Mouse (Mus musculus) embryonic facial prominence, embryonic 13.5 days (tissue): ENCODE data around the gene 4930519G04Rik. TPM values are rescaled to one million over a fixed set of nuclear protein-coding genes. Genes with fewer than 3 reads are reported as not detected.

Experiments
- microRNA-seq: library from miRNA; unstranded; fragments of <30 nt; microRNA quantifications from one replicate; pipeline ENCODE4, GENCODE M21; 2016
- polyA plus RNA-seq: library from polyadenylated mRNA; unstranded; fragments of >200 nt; fragmentation: Nextera tagmentation; extraction: Ambion mirVana; gene quantifications from 2 replicates; pipeline ENCODE4 v1.2.1, GENCODE M21; 2015

The 4930519G04Rik gene
- polyA plus RNA-seq, 1 experiment from 2014 or later, result 0.45 TPM

Small RNA genes lying within 50 kb of the gene (microRNA-seq; reads per million reads assigned to microRNA genes)
- 6.3 reads per million, percentile 21 among the genes with 10 or more reads in this experiment for gene Mir6240

Other genes starting within 250 kb of the 4930519G04Rik start
- 10.8 and 13.9 TPM in 2 replicates for gene Trpv4, start 195.2 kb upstream of the 4930519G04Rik start, polyA plus RNA-seq
- gene Gltp, start 162.7 kb upstream of the 4930519G04Rik start, polyA plus RNA-seq, result 88.4 and 94.6 TPM in 2 replicates
- 19.6 and 19.8 TPM in 2 replicates for gene Tchp, start 145.9 kb upstream of the 4930519G04Rik start, polyA plus RNA-seq
- gene Ankrd13a, start 79.0 kb upstream of the 4930519G04Rik start, polyA plus RNA-seq, result 45.9 and 47.0 TPM in 2 replicates
- gene Git2, start 78.1 kb upstream of the 4930519G04Rik start, polyA plus RNA-seq, result 49.6 and 49.8 TPM in 2 replicates
- gene 1500011B03Rik, start 30.2 kb upstream of the 4930519G04Rik start, polyA plus RNA-seq, result 103 TPM in 2 replicates
- gene Gm9936, start 5.0 kb downstream of the 4930519G04Rik start, polyA plus RNA-seq, result 0.51 and 0.56 TPM in 2 replicates
- gene Oasl2, start 43.3 kb downstream of the 4930519G04Rik start, polyA plus RNA-seq, result 3.0 and 4.0 TPM in 2 replicates
- gene Oasl1, start 69.6 kb downstream of the 4930519G04Rik start, polyA plus RNA-seq, result 0.48 and 0.56 TPM in 2 replicates
- 69.2 and 72.6 TPM in 2 replicates for gene 2210016L21Rik, start 88.5 kb downstream of the 4930519G04Rik start, polyA plus RNA-seq
- gene Hnf1a, start 117.4 kb downstream of the 4930519G04Rik start, polyA plus RNA-seq, result 0.26 TPM in 1 of 2 replicates, not detected in the other
- 18.2 and 18.6 TPM in 2 replicates for gene Sppl3, start 157.5 kb downstream of the 4930519G04Rik start, polyA plus RNA-seq
- gene Gm10401, start 244.6 kb downstream of the 4930519G04Rik start, polyA plus RNA-seq, result 44.5 TPM in 2 replicates